Mouse (Mus musculus) right cerebral cortex, postnatal 10 days (tissue): ENCODE measurements around the gene Plekha5.
"Not testable (repeated sequence)": the region's sequence is repeated elsewhere in the genome, so short reads cannot be mapped to it uniquely, and the experiment has no call there.

Experiments
- DNase-seq, 2 experiments: peaks; one replicate each; pipeline ENCODE4 v3.0.0; 2021; ENCODE audit warnings: low spot score in 2 of 2

The Plekha5 gene

DNA sequence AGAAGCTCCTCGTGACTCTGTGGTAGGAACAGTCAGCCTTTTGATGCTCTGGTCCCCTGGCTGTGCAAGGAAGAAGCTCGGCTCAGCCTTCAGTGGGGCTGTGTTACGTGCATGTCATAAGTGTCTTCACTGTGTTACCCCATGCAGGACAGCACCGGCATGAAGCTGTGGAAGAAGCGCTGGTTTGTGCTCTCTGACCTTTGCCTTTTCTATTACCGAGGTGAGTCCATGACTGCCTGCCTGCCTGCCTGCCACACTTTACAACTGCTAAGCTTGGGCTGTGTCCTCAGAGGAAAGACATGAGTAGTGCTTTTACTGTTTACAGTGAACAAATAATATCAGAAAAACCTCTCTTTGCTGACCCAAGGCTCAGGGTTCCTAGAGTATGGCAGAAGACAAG lies 104.6 kb downstream of the Plekha5 start:
- DNase-seq = no peak

DNA sequence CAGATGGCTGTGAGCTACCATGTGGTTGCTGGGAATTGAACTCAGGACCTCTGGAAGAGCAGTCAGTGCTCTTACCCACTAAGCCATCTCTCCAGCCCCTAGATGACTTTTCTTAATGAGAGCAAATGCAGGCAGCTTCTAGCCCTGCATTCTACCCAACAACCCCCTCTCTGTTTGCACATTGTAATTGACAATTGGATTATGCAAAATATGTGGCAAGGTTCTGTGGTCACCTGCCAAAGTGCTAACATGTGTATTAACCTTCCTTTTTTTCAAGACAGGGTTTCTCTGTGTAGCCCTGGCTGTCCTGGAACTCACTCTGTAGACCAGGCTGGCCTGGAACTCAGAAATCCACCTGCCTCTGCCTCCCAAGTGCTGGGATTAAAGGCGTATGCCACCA lies 109.0 kb downstream of the Plekha5 start:
- DNase-seq = not testable (repeated sequence)

DNA sequence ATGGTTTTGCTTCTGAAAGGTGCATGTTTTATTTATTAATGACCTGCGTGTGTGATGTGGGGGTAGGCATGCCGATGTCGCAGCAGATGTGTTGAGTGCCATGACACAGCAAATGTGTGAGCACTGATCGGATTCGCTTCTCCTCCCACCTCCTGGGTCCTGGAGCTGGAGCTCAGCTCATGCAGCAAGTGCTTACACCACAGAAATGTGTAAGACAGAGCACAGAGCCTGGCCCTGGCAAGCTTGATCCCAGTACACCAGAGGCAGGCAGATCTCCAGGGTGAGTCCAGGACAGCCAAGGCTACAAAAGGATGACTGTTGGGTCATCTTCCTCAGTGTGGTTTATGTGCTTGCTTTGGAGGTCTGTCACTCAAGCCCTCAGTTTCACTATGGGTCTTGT lies 109.8 kb downstream of the Plekha5 start:
- no peak for DNase-seq

DNA sequence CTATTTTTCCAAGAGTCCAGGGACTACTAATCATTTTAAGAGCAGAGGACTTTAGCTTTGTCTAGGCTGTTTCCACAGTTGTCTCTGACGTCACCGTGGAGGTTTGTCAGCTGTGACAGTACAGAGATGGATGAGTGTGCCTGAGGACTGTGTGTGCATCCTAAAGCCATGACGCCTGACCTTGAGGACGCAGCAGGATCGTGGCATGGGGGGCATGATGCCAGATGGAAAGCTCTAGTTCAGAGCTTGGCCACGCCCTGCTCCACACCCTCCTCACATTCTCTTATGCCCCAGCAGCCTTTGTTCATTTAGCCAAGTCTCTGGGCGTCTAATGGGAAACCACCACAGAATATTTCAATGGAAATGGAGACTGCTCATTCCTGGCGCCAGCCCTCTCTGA lies 111.7 kb downstream of the Plekha5 start:
- DNase-seq = no peak

GRCm38 (mm10) chr6:140541919-140542318 lies 118.1 kb downstream of the Plekha5 start:
- no peak for DNase-seq

GRCm38 (mm10) chr6:140543005-140543794 lies 119.3 kb downstream of the Plekha5 start:
- no peak for DNase-seq

DNA sequence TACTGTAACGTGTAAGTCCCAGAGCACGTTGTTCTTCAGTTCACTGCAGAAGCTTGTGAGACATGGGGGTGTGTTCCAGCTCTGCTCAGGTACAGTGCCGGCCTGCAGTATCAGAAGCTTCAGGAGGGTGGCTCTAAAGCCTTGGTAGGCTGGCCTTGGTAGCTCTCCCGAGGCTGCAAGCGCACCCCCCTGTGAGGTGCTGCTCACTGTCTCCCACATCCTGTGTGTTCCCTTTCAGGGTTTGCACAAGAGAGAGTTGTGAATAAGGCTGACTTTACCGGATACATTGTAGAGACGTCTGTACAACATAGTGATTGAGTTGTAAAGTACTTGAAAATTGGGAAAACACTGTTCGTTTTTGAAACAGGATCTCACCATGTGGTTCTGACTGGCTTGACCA lies 122.2 kb downstream of the Plekha5 start:
- DNase-seq = no peak

DNA sequence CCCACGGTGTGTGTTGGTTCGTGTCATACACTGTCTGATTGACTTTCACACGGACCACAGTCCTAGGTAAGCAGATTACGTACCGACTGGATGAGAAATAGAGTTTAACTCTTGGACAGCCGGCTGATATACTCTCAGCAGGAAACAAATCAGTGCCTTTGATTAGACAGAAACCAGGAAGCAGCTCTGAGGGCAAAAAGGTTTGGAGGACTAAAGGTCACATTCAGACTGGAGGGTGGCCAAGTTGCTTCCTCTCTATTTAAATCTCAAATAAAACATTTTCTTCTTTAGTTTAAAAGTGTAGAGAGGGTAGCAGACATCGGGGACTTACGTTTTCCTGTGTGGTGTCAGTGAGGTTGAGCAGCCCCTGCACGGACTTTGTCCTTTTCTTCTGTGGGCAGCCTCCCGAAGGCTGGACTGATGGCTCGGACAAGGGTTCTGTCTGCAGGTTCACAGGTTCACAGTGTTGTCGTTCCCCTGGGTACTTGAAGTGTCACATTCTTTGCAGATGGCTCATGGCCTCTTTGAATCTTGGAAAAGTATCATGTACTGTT lies 122.9 kb downstream of the Plekha5 start:
- DNase-seq = no peak

GRCm38 (mm10) chr6:140547203-140547944 lies 123.5 kb downstream of the Plekha5 start:
- no peak for DNase-seq

DNA sequence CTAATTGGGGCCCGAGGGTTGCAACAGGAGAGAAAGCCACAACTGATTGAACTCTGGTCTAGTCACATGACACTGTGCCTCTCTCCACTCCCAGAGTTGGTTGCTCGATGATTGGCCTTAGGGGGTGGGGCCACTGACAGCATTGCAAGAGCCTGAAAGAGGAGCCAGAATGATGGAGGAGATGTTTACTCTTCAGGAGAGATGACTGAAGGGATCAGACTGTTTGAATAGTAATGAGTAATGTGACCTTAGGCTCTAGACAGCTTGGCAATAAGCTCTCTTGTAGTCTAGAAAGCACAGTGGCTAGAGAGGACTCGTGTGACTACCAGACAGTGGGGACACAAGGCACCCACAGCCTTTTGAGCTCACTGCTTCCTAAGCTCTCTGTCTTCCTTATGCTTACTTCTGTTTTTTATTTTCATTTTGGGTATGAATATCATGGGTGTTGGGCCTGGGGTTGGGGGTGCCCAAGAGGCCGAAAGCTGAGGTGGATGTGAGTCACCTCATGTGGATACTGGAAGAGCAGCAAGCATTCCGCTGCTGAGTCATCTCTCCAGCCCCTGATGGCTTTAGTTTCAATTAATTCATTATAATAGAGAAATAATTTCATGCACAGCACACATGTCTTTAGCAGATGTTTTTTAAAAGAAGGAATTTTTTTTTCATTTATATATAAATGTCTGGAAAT lies 124.4 kb downstream of the Plekha5 start:
- DNase-seq = no peak

DNA sequence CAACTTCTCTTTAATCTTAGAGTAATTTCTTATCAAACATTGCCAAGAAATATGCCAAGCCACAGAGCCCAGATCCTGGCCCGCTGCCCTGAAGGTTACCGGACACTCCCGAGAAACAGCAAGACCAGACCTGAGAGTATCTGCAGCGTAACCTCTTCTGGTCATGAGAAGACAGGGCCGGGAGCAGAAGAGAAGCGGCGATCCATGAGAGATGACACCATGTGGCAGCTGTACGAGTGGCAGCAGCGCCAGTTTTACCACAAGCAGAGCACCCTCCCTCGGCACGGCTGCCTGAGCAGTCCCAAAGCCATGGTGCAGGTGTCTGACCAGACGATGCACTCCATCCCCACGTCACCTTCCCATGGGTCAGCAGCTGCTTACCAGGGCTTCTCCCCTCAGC lies 126.9 kb downstream of the Plekha5 start:
- DNase-seq = no peak

- peak in 1 of 2 experiments; percentile 48 for DNase-seq
These were observed 130.4 kb downstream of the Plekha5 start for GRCm38 (mm10) chr6:140554261-140554660.

DNA sequence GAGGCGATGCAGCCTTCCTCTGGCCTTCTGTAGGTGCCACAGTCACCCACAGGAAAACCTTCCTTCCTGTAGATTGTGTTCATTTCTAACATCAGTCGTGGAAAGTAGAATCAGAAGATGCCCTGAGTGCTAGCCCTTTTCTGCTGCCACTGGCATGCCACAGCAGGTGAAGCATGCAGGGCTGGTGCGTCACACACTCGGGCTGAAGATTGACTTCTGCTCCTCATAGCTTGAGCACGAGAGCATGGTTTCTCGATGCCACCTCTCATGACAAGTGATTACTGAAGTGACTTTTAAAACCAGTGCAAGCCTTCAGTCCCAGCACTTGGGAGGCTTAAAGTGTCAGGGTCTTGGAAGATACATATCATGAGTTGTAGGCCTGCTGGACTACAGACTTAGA lies 135.6 kb downstream of the Plekha5 start:
- DNase-seq = no peak

DNA sequence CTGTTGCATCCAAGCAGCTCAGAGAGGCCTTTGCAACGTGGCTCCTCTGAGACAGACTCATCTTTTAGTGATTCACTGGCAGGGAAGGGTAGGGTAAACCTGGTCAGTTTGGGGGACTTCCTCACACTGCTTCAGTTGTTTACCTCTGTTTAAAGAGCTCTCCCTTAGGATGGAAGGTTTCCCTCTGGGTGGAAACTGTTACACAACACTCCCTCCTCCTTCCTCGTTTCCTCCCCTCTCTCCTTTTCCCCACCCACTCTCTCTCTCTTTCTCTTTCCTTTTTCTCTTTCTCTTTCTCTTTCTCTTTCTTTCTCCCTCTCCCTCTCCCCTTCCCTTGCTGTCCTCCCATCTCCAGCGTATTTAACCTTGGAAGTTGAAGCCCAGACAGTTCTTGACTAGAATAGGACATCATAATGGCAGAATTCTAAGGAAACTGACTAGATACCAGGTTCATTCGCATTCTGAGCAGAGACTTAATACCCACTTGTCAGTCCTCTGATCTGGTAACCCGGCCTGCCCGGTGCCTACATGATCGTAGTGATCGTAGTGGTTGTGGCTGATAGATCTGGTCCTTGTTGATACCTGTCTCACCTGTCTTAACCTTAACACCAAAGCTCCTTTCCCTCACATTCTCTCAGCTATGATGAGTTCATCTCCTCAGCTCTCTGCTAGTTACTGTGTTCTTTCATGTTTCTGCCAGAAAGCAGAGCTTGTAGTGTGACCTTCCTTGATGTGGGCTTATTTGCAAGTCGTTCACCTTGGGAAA lies 137.5 kb downstream of the Plekha5 start:
- no peak for DNase-seq

GRCm38 (mm10) chr6:140561917-140562590 lies 138.2 kb downstream of the Plekha5 start:
- no peak for DNase-seq

DNA sequence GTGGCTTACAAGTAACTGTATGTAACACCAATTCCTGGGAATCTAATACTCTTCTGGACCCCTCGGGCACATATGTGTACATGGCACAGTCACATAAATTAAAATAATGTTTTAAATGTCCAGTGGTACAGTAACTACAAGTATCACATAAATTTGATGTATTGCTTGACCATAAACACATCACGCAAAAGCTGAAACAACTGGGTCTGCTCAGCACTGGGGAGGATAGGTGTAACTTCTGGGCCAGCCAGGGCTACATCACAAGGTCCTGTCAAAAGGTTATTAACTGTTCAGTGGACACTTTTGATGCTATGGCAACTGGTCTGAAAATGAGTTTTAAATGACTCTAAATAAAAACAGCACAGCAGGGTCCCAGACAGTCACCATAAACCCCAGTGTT lies 143.3 kb downstream of the Plekha5 start:
- DNase-seq = no peak

DNA sequence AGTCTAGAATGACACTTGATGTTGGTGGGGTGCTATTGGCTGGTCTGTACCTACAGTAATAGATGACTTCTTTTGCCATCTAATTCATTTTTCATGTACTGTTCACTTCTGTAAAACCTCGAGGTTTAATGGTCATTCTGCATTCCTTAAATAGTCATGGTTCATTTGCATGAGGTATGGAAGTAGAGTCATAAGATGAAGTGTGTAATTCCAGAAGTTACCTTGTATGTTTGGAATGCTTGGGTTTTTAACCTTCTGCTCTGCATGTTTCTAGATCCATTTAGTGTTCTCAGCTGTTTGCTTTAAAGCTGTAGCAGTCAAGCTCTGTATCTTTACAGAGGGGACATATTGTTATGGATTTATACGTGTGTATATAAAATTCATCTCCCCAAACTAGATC lies 144.0 kb downstream of the Plekha5 start:
- DNase-seq = no peak

DNA sequence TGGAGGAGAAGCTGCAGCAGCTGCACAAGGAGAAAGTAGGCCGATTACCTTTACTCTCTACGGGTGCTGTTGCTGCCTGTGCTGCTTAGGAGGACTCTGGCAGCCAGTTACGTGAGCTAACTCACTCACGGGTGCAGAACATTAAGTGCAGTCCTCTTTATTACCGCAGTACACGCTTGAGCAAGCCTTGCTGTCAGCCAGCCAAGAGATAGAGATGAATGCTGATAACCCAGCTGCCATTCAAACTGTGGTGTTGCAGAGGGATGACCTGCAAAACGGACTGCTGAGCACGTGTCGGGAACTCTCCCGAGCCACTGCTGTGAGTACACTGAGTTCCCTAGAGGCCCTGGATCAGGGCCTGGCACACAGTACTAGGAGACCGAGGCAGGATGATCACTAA lies 146.3 kb downstream of the Plekha5 start:
- no peak for DNase-seq

DNA sequence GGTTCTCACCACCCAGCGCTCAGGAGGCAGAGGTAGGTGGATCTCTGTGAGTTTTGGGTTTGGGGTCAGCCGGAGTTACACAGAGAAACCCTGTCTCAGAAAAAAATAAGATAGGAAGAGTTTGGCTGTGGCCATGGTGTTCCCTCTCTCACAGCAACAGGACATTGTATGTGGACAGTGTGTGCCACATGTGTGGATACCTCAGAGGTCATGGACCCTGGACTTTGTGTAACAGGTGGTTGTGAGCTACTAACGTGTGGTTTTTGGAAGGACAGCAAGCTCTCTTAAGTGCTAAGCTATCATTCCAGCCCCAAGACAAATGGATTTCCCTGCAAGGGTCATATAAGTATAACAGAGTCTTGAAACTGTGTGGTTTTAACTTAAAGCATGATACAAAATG lies 151.1 kb downstream of the Plekha5 start:
- no peak for DNase-seq

GRCm38 (mm10) chr6:140576133-140576532 lies 152.3 kb downstream of the Plekha5 start:
- no peak for DNase-seq
